Mouse (Mus musculus) mouse trophoblast stem cell (cell line): ENCODE measurements around the gene Maml3.

ENCODE experiments used
- in situ Hi-C, 2 experiments: fragments of 300-500 bp; cut with MseI, MboI; formaldehyde crosslinking; loops; 2 replicates in 1 of 2; 3 replicates in 1 of 2; pipeline ENCODE4 v1.15.1; 2025

Maml3 gene

DNA sequence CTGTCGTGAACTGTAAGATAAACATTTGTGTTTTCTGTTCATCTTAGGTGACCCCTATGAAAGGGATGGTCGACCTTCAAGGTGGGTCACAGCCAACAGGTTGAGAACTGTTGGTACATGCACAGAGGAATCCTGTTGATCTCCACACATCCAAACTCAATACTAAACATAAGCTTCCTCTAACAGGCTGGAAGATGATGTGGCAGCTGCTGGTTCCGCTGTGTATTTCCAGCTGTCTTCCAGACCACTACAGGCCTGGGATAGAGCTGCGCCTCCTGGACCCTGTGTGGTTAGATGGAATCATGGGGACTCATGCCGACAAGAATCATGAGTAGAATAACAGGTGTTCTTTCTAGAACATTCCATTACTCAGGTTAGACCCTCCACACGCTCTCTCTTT lies 101.2 kb downstream of the Maml3 start:
- in situ Hi-C loops: no loop called here

- in situ Hi-C loops: no loop called here
These were observed 103.4 kb downstream of the Maml3 start for GRCm38 (mm10) chr3:52001518-52001895.

DNA sequence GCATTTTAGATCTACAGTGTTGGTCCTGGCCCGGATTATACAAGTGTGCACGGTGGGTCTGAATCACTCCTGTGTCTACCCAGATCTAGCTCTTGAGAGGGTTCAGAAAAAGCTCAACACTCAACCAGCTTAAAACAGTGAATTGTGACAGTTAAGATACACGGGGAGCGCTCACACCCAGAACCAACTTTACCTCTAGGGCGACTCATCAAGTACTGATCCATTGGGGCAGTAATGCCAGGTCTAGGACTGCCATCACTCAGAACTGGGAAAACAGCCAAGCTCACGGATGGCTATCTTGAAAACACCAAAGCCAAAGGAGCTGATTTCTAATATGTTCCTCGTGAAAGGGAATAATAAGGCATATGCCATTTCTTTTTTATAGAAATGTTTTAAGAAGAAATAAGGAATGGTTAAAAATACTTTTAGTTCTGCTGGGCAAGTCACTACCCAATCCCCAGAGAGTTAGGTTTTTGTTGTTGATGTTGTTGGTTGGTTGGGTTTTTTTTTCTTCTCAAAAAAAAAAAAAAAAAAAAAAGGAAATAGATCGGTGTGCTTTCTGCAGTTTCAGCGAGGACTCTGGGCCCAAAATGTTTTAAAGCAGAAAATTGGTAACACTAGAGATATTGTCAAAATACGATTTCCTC lies 103.9 kb downstream of the Maml3 start:
- in situ Hi-C loops: no loop called here

DNA sequence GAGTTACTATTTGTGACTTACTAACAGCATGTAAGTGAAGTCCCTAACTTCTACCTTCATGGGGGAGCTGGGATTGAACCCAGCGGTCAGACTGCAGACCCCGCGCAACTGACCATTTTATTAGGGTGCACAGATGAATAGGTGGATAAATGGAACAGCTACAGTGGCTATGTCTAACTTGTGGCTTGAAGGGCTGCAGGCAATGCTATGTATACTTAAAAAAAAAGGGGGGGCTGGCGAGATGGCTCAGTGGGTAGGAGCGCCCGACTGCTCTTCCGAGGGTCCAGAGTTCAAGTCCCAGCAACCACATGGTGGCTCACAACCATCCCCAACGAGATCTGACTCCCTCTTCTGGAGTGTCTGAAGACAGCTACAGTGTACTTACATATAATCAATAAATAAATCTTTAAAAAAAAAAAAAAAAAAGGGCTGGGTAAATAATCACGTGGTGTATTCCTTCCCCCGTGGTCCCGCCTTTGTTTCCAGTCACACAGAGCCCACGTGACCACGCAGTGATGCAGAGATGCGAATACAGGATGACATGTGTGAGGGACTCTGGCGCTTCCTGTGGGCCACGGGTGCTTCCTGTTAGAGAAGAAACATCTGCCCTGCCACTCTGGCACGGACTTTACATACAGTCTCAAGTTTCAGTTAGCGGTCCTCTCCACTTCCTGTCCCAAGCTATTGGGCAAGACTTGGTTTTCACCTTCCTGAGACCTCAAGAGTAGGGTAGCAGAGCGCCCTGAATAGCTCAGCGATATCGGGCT lies 105.0 kb downstream of the Maml3 start:
- in situ Hi-C loops: no loop called here

- in situ Hi-C loops: no loop called here
These were observed 106.1 kb downstream of the Maml3 start for GRCm38 (mm10) chr3:51998511-51999399.

GRCm38 (mm10) chr3:51997616-51998015 lies 107.3 kb downstream of the Maml3 start:
- in situ Hi-C loops: no loop called here

DNA sequence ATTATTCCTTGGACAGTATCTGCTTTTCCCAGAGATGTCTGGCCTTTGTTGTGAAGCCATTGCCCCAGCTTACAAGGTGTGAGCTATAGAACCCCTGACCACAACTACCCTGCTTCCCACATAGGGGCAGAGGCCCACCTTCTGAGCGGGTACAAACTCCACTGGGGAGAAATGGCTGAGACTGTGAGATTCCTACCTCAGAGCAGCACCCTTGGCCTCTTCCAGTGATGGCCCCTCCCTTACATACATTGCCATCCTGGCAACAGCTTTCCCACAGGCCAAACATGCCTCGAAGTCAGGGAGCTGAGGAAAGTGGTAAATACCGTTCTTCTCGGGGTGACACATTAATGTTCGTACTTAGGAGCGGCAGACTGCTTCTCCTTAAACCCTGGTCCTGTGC lies 118.4 kb downstream of the Maml3 start:
- in situ Hi-C loops: no loop called here

GRCm38 (mm10) chr3:51981496-51981895 lies 123.4 kb downstream of the Maml3 start:
- in situ Hi-C loops: no loop called here

DNA sequence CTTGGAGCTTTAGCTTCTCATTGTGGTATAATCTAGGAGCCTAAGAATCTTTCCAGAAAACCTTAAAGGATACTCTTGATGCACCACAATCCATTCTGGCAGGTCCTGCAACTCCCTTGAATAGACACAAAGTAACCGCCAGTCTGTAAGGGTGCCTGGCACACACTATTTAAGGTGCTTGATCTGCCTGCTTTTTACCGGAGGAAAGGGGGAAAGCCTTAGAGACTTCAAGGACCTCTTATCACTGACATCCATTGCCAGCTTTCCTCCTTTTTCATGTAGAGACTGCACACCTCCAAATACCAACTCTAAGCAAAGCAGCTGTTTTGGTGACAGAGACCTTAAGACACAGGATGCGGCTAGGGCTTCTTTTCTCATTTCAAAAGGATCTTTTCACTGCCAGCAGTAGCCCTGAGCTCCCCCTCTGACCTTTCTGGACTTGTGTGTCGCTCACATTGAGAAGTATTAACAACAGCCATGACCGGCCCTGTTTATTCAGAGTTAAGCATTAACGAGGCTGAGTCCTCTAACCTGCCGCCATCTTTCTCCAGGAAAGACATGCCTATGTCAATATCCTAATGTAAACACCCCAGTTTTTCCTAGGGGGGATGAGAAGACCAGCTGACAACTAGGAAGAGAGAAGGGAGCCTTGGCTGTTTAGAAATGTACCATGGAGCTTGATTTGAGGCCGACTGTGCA lies 127.1 kb downstream of the Maml3 start:
- in situ Hi-C loops: no loop called here

- in situ Hi-C loops: no loop called here
These were observed 130.3 kb downstream of the Maml3 start for GRCm38 (mm10) chr3:51974601-51975000.

DNA sequence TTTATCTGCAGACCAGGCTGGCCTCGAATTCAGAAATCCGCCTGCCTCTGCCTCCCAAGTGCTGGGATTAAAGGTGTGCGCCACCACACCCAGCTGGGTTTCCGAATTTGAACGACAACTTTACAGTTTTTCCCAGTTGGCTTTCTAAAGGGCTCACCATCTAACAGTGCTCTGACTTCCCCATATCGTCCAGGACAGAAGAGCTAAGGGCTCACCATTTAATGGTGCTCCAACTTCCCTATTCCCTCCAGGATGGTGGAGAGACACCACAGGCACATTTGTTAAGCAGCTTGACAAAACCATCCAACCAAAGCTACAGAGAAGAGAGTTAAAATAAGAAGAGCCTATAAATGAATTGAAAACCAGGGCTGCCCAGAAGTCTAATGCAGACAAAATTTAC lies 130.7 kb downstream of the Maml3 start:
- in situ Hi-C loops: no loop called here

- in situ Hi-C loops: no loop called here
These were observed 132.3 kb downstream of the Maml3 start for GRCm38 (mm10) chr3:51972576-51972975.

GRCm38 (mm10) chr3:51970489-51970888 lies 134.4 kb downstream of the Maml3 start:
- in situ Hi-C loops: no loop called here

DNA sequence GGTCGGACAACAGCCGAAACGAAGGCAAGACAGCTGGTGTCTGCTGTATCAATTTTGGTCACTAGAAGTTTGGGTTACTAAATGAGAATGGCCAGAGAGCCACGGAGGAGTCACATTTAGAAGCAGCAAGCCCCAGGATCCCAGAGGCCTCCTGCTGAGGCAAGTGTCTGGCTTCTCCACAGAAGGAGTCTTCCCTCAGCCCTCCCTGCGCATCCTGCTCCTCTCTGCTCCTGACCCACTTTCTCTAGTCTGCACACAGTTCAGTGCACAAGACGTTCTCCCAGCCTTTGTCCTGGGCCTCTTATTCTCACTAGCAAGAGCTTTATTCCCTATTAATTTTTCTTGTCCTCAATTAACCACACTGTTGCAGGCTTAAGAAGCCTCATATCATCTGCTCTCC lies 135.4 kb downstream of the Maml3 start:
- in situ Hi-C loops: no loop called here

DNA sequence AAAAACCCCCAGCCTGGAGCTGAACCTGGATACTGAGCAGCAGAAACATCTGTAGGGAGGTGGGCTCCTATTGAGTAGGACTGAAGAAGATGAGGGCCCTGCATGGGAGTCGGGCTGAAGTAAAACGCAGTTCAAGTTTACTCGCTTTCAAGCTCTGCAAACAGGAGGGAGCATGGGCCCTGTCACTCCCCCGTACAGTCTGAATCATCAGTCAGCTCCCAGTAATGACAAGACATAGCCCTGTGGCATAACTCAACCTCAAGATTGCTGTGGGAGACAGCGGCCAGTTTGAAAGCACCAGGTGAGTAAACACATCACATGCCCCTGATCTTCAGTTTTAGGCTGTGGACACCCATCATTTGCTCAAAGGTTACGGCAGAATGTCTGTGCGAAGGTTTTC lies 139.0 kb downstream of the Maml3 start:
- in situ Hi-C loops: no loop called here

- in situ Hi-C loops: no loop called here
These were observed 139.4 kb downstream of the Maml3 start for GRCm38 (mm10) chr3:51965436-51965835.

GRCm38 (mm10) chr3:51965008-51965407 lies 139.9 kb downstream of the Maml3 start:
- in situ Hi-C loops: no loop called here

- in situ Hi-C loops: no loop called here
These were observed 140.8 kb downstream of the Maml3 start for GRCm38 (mm10) chr3:51963891-51964593.

GRCm38 (mm10) chr3:51963151-51963791 lies 141.6 kb downstream of the Maml3 start:
- in situ Hi-C loops: no loop called here

DNA sequence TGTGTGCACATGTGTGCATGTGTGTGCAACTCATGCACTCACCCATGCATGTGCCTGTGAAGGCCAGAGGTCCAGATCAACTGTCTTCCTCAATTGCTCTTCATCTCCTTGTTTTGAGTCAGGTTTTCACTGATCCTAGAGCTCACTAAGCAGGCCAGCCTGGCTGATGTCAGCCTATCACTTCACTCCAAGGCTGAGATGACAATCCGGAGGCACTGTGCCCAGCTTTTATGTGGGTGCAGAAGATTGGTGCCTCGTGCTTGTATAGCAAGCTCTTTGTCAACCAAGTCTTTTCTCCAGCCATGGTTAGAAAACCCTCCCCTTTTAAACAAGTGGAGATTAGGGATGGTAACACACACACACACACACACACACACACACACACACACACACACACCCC lies 146.1 kb downstream of the Maml3 start:
- in situ Hi-C loops: no loop called here

GRCm38 (mm10) chr3:51954441-51954840 lies 150.4 kb downstream of the Maml3 start:
- in situ Hi-C loops: no loop called here
